Mouse (Mus musculus): Measurements from ENCODE around the gene Hspb2. TPM values are rescaled to one million over a fixed set of nuclear protein-coding genes. Genes with fewer than 3 reads are reported as not detected.

Gene Hspb2
- polyA plus RNA-seq, 1 experiment, result 20.0 TPM

GRCm38 (mm10) chr9:50750706-50751105 lies 1.4 kb downstream of the Hspb2 start:
- TF ChIP-seq CTCF (conservative IDR thresholded peaks at IDR 0.05; ENCODE audit: insufficient read depth, insufficient read length, low read depth, low read length) (no peak), POLR2A (IDR thresholded peaks at IDR 0.05; ENCODE audit: low read depth, low read length) (no peak)
- H3K36me3 ChIP-seq (ENCODE audit: control insufficient read depth, insufficient read depth, low read length), result no peaks in the 10 kb centered on the region
- peak overlapping the region; percentile 39; the same call in 1 of the 2 replicates for H3K4me3 ChIP-seq (ENCODE audit: insufficient read depth, low read depth, low read length)
- H3K27me3 ChIP-seq (replicated peaks; ENCODE audit: control insufficient read depth, insufficient read depth, low read length), result no peaks in the 10 kb centered on the region
- no peak for DNase-seq
- peaks cover 19% of the 10 kb centered on the region for H3K4me1 ChIP-seq (ENCODE audit: control insufficient read depth, insufficient read depth, low read length)
- peak overlapping the region; percentile 92 for H3K27ac ChIP-seq (ENCODE audit: insufficient read depth, low read depth, low read length)
- WGBS, result 68% methylated on average over 6 of the region's 6 CpGs

DNA sequence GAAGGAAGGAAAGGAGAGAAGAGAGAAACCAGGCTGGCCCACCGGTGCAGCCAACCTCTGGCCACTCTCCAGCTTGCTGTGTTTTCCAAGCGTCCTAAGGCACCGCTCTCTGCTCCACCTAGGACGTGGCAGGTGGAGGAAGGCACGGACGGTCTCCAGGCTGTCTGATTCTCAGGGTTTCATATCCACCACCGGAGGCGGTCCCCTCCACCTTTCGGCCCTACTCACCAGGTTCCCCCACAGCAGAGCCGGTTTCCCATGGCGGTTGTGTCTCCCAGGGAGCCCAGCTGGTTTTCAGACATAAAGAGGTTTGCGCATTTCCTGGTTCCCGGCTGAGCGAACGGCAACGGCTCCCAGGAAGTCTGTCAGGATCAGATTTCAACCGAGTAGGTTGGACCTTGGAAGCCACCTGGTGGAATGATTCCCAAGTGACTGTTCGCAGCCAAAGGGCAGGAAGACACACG lies 5.9 kb downstream of the Hspb2 start, which contains the start of gene 2310030G06Rik:
2310030G06Rik (minus strand) TSS at position 323 of the 464 bp plus-strand sequence.
- Histone ChIP-seq H3K36me3 (ENCODE audit: control insufficient read depth, insufficient read depth, low read length) (no peaks in the 10 kb centered on the region), H3K27ac (ENCODE audit: insufficient read depth, low read depth, low read length) (peak within 1 kb of the TSS; percentile 90), H3K4me1 (ENCODE audit: control insufficient read depth, insufficient read depth, low read length) (peaks cover 12% of the 10 kb centered on the region; the same call in 1 of the 2 replicates), H3K4me3 (ENCODE audit: insufficient read depth, low read depth, low read length) (peak within 1 kb of the TSS; percentile 77), H3K27me3 (replicated peaks; ENCODE audit: control insufficient read depth, insufficient read depth, low read length) (no peaks in the 10 kb centered on the region)
- DNase-seq, result peak; percentile 92
- TF ChIP-seq CTCF (conservative IDR thresholded peaks at IDR 0.05; ENCODE audit: insufficient read depth, insufficient read length, low read depth, low read length) (peak; percentile 51), POLR2A (IDR thresholded peaks at IDR 0.05; ENCODE audit: low read depth, low read length) (no peak)
- WGBS, result 4% methylated on average over 19 of the region's 19 CpGs

DNA sequence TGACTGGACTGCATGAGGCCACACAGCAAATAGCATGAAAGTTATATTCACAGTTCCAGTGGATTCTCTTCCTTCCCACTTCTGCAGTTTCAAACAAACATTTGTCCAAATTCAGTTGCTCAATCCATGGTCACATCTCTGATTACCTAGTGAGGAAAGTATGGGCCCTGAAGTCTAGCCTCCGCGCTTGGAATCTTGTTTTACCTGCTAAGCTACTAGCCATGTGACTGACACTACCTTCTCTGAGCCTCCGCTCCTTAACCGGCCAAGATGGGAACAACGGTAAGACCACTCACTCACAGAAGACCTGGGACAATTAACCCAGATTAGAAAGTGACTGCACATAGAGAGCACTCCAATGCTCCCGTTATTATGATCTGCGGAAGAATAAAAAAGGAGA lies 6.3 kb downstream of the Hspb2 start:
- no peaks in the 10 kb centered on the region for H3K36me3 ChIP-seq (ENCODE audit: control insufficient read depth, insufficient read depth, low read length)
- no peaks in the 10 kb centered on the region for H3K27me3 ChIP-seq (replicated peaks; ENCODE audit: control insufficient read depth, insufficient read depth, low read length)
- H3K4me3 ChIP-seq (ENCODE audit: insufficient read depth, low read depth, low read length), result peak overlapping the region; percentile 77
- TF ChIP-seq CTCF (conservative IDR thresholded peaks at IDR 0.05; ENCODE audit: insufficient read depth, insufficient read length, low read depth, low read length) (no peak), POLR2A (IDR thresholded peaks at IDR 0.05; ENCODE audit: low read depth, low read length) (no peak)
- peak overlapping the region; percentile 90 for H3K27ac ChIP-seq (ENCODE audit: insufficient read depth, low read depth, low read length)
- H3K4me1 ChIP-seq (ENCODE audit: control insufficient read depth, insufficient read depth, low read length), result peaks cover 12% of the 10 kb centered on the region; the same call in 1 of the 2 replicates
- WGBS, result 13% methylated on average over 7 of the region's 7 CpGs
- DNase-seq, result peak; percentile 55

DNA sequence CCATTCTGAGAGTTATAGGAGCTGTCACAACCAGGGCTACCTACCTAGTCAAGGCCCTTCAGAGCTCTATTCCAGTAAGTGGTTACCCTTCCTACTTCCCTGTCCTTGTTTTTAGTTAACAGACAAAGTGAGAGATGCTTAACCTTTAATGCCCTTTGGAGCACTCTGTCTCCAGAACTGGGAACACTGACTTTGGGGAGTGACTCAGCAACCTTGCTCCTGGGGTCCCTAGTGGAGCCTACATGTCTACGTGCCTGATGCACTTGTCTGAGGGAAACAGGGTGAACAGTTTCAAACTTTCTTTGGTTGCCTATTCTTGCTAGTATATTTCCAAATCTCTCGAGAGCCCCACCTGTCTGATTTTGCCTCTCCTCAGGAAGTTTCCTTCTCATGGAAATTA lies 9.4 kb downstream of the Hspb2 start:
- Histone ChIP-seq H3K27ac (ENCODE audit: insufficient read depth, low read depth, low read length) (0 out of 2 replicates have a peak overlapping the region, but pooled peaks have one; percentile 37), H3K4me1 (ENCODE audit: control insufficient read depth, insufficient read depth, low read length) (peaks cover 2% of the 10 kb centered on the region; the same call in 1 of the 2 replicates), H3K27me3 (replicated peaks; ENCODE audit: control insufficient read depth, insufficient read depth, low read length) (no peaks in the 10 kb centered on the region), H3K4me3 (ENCODE audit: insufficient read depth, low read depth, low read length) (no peak overlapping the region), H3K36me3 (ENCODE audit: control insufficient read depth, insufficient read depth, low read length) (no peaks in the 10 kb centered on the region; the same call in 1 of the 2 replicates)
- peak; percentile 46 for DNase-seq
- WGBS, result 38% methylated on average over 2 of the region's 2 CpGs
- TF ChIP-seq CTCF (conservative IDR thresholded peaks at IDR 0.05; ENCODE audit: insufficient read depth, insufficient read length, low read depth, low read length), result no peak
- no peak for TF ChIP-seq POLR2A (IDR thresholded peaks at IDR 0.05; ENCODE audit: low read depth, low read length)

- 0 out of 2 replicates have a peak overlapping the region, but pooled peaks have one; percentile 28 for H3K27ac ChIP-seq (ENCODE audit: insufficient read depth, low read depth, low read length)
- no peak for DNase-seq
- TF ChIP-seq POLR2A (IDR thresholded peaks at IDR 0.05; ENCODE audit: low read depth, low read length) (no peak), CTCF (conservative IDR thresholded peaks at IDR 0.05; ENCODE audit: insufficient read depth, insufficient read length, low read depth, low read length) (no peak)
- H3K4me3 ChIP-seq (ENCODE audit: insufficient read depth, low read depth, low read length), result no peak overlapping the region
- H3K36me3 ChIP-seq (ENCODE audit: control insufficient read depth, insufficient read depth, low read length), result no peaks in the 10 kb centered on the region; the same call in 1 of the 2 replicates
- H3K27me3 ChIP-seq (replicated peaks; ENCODE audit: control insufficient read depth, insufficient read depth, low read length), result no peaks in the 10 kb centered on the region
- 83% methylated on average over 3 of the region's 3 CpGs for WGBS
- peaks cover 2% of the 10 kb centered on the region; the same call in 1 of the 2 replicates for H3K4me1 ChIP-seq (ENCODE audit: control insufficient read depth, insufficient read depth, low read length)
Measured at GRCm38 (mm10) chr9:50742261-50742660, 9.9 kb downstream of the Hspb2 start.

GRCm38 (mm10) chr9:50740867-50741784 lies 11.0 kb downstream of the Hspb2 start:
- Histone ChIP-seq H3K36me3 (ENCODE audit: control insufficient read depth, insufficient read depth, low read length) (no peaks in the 10 kb centered on the region; the same call in 1 of the 2 replicates), H3K27me3 (replicated peaks; ENCODE audit: control insufficient read depth, insufficient read depth, low read length) (no peaks in the 10 kb centered on the region), H3K4me3 (ENCODE audit: insufficient read depth, low read depth, low read length) (no peak overlapping the region), H3K27ac (ENCODE audit: insufficient read depth, low read depth, low read length) (no peak overlapping the region), H3K4me1 (ENCODE audit: control insufficient read depth, insufficient read depth, low read length) (peaks cover 2% of the 10 kb centered on the region; the same call in 1 of the 2 replicates)
- WGBS, result 85% methylated on average over 14 of the region's 14 CpGs
- TF ChIP-seq CTCF (conservative IDR thresholded peaks at IDR 0.05; ENCODE audit: insufficient read depth, insufficient read length, low read depth, low read length) (no peak), POLR2A (IDR thresholded peaks at IDR 0.05; ENCODE audit: low read depth, low read length) (no peak)
- DNase-seq, result no peak
